Mouse (Mus musculus) intestine, embryonic 16.5 days (tissue): Measurements from ENCODE around the gene Kcnk13. TPM values are rescaled to one million over a fixed set of nuclear protein-coding genes. Genes with fewer than 3 reads are reported as not detected.

ENCODE experiments used
- ATAC-seq: fragments of 200-750 bp; cut with Nextera tagmentation; 2 replicates; pipeline ENCODE4 v1.8.0; 2017; ENCODE audit warnings: moderate TSS enrichment, moderate library complexity
- H3K27ac ChIP-seq: fragments of 300-500 bp; sonication (generic); 2 replicates; pipeline ENCODE4 v1.5.1; 2014; ENCODE audit warnings: mild to moderate bottlenecking, low read length
- H3K27me3 ChIP-seq: fragments of 300-500 bp; sonication (generic); replicated peaks from 2 replicates; pipeline ENCODE4 v1.6.1; 2014; ENCODE audit warnings: low read length, control low read depth, mixed read lengths; ENCODE audit not compliant: control insufficient read depth, insufficient read depth
- H3K36me3 ChIP-seq: fragments of 300-500 bp; sonication (generic); 2 replicates; pipeline ENCODE4 v1.6.1; 2014; ENCODE audit warnings: low read length, control low read depth; ENCODE audit not compliant: control insufficient read depth, insufficient read depth
- H3K4me1 ChIP-seq: fragments of 300-500 bp; sonication (generic); 2 replicates; pipeline ENCODE4 v1.6.1; 2014; ENCODE audit warnings: low read length, control low read depth, mixed read lengths; ENCODE audit not compliant: control insufficient read depth, insufficient read depth
- H3K4me2 ChIP-seq: fragments of 300-500 bp; sonication (generic); 2 replicates; pipeline ENCODE4 v1.6.1; 2014; ENCODE audit warnings: low read depth, low read length, control low read depth
- H3K4me3 ChIP-seq: fragments of 300-500 bp; sonication (generic); 2 replicates; pipeline ENCODE4 v1.5.1; 2014; ENCODE audit warnings: mild to moderate bottlenecking, low read length
- H3K9ac ChIP-seq: fragments of 300-500 bp; sonication (generic); 2 replicates; pipeline ENCODE4 v1.6.1; 2014; ENCODE audit warnings: low read depth, low read length
- H3K9me3 ChIP-seq: fragments of 300-500 bp; sonication (generic); 2 replicates; pipeline ENCODE4 v1.6.1; 2016; ENCODE audit warnings: low read length, control low read depth; ENCODE audit not compliant: control insufficient read depth
- WGBS: fragments of 180-500 bp; shearing (Covaris S2); extraction: QIAGEN DNeasy Blood & Tissue Kit; methylation state at CpG from one replicate; pipeline ENCODE4 v1.1.7; 2014; 5-methylcytosine and 5-hydroxymethylcytosine counted together
- microRNA-seq: library from miRNA; unstranded; fragments of <30 nt; microRNA quantifications from one replicate; pipeline ENCODE4, GENCODE M21; 2016
- polyA plus RNA-seq: library from polyadenylated mRNA; unstranded; fragments of >200 nt; fragmentation: Nextera tagmentation; extraction: Ambion mirVana; gene quantifications from 2 replicates; pipeline ENCODE4 v1.2.1, GENCODE M21; 2015

Kcnk13 gene
- polyA plus RNA-seq, 1 experiment from 2014 or later, result 0.64 TPM

- H3K4me1 ChIP-seq, result peaks cover 14% of the 10 kb centered on the region
- H3K4me3 ChIP-seq, result peak within 1 kb of the TSS; percentile 70
- peak within 1 kb of the TSS; percentile 75 for H3K9ac ChIP-seq
- under 1% methylated on average over 58 of the region's 58 CpGs for WGBS
- no peaks in the 10 kb centered on the region for H3K27me3 ChIP-seq
- no peaks in the 10 kb centered on the region for H3K9me3 ChIP-seq
- peak within 1 kb of the TSS; percentile 83 for H3K4me2 ChIP-seq
- H3K27ac ChIP-seq, result peak within 1 kb of the TSS; percentile 64
- peak; percentile 80 for ATAC-seq
- peaks cover 10% of the 10 kb centered on the region; the same call in 1 of the 2 replicates for H3K36me3 ChIP-seq
Measured at GRCm38 (mm10) chr12:100109986-100110696, 145.8 kb downstream of the Kcnk13 start, which contains the start of gene Psmc1. Gene Psmc1 (plus strand): TSS chr12:100110154.

Small RNAs within 50 kb of the gene (microRNA-seq; reads per million reads assigned to microRNA genes)
- gene Gm23291, result not detected

Other genes with a start within 250 kb of the Kcnk13 start
- 7.9 and 9.7 TPM in 2 replicates for gene Efcab11, start 80.1 kb upstream of the Kcnk13 start, polyA plus RNA-seq
- gene Tdp1, start 80.0 kb upstream of the Kcnk13 start, polyA plus RNA-seq, result 39.0 and 43.9 TPM in 2 replicates
- gene Psmc1, start 145.7 kb downstream of the Kcnk13 start, polyA plus RNA-seq, result 223 and 239 TPM in 2 replicates
- 7.9 and 9.0 TPM in 2 replicates for gene Nrde2, start 195.2 kb downstream of the Kcnk13 start, polyA plus RNA-seq
- 2,576 and 2,612 TPM in 2 replicates for gene Calm1, start 234.9 kb downstream of the Kcnk13 start, polyA plus RNA-seq